Mouse (Mus musculus) heart, postnatal 0 days (tissue): ENCODE results near the gene Dock8. TPM values are rescaled to one million over a fixed set of nuclear protein-coding genes. Genes with fewer than 3 reads are reported as not detected.

ENCODE experiments used
- ATAC-seq: fragments of 200-750 bp; cut with Nextera tagmentation; 2 replicates; pipeline ENCODE4 v1.8.0; 2017; ENCODE audit warnings: low read depth, moderate number of reproducible peaks, moderate library complexity; ENCODE audit not compliant: insufficient read depth
- DNase-seq: peaks from one replicate; pipeline ENCODE4 v3.0.0-alpha.2; 2016; ENCODE audit warnings: low spot score
- H3K27ac ChIP-seq: fragments of 300-500 bp; sonication (generic); 2 replicates; pipeline ENCODE4 v1.5.1; 2014; ENCODE audit warnings: low read depth, mild to moderate bottlenecking
- H3K27me3 ChIP-seq: fragments of 300-500 bp; sonication (generic); 2 replicates; pipeline ENCODE4 v1.6.1; 2014; ENCODE audit warnings: low read length, mixed read lengths; ENCODE audit not compliant: control insufficient read depth, insufficient read depth
- H3K36me3 ChIP-seq: fragments of 300-500 bp; sonication (generic); replicated peaks from 2 replicates; pipeline ENCODE4 v1.6.1; 2014; ENCODE audit warnings: low read length, mixed read lengths; ENCODE audit not compliant: control insufficient read depth, insufficient read depth
- H3K4me1 ChIP-seq: fragments of 300-500 bp; sonication (generic); 2 replicates; pipeline ENCODE4 v1.6.1; 2014; ENCODE audit warnings: antibody characterized with exemption; ENCODE audit not compliant: control insufficient read depth, insufficient read depth
- H3K4me2 ChIP-seq: fragments of 300-500 bp; sonication (generic); 2 replicates; pipeline ENCODE4 v1.6.1; 2014; ENCODE audit warnings: low read depth, mild to moderate bottlenecking, low read length, moderate library complexity
- H3K4me3 ChIP-seq: fragments of 300-500 bp; sonication (generic); 2 replicates; pipeline ENCODE4 v1.5.1; 2014; ENCODE audit warnings: low read depth, low read length
- H3K9ac ChIP-seq: fragments of 300-500 bp; sonication (generic); replicated peaks from 2 replicates; pipeline ENCODE4 v1.6.1; 2014; ENCODE audit warnings: low read depth, low read length, mixed read lengths
- H3K9me3 ChIP-seq: fragments of 300-500 bp; sonication (generic); replicated peaks from 2 replicates; pipeline ENCODE4 v1.6.1; 2016; ENCODE audit warnings: low read length; ENCODE audit not compliant: control insufficient read depth
- CTCF ChIP-seq: IDR thresholded peaks from 2 replicates; pipeline ENCODE4 v1.5.1; 2016; ENCODE audit warnings: antibody characterized with exemption, control low read depth, low read depth
- EP300 ChIP-seq: IDR thresholded peaks from 2 replicates; pipeline ENCODE4 v1.6.1; 2016; ENCODE audit warnings: antibody characterized with exemption, low read depth
- WGBS: fragments of 180-500 bp; shearing (Covaris S2); extraction: QIAGEN DNeasy Blood & Tissue Kit; methylation state at CpG from one replicate; pipeline ENCODE4 v1.1.7; 2014; 5-methylcytosine and 5-hydroxymethylcytosine counted together
- polyA plus RNA-seq: library from polyadenylated mRNA; unstranded; fragments of >200 nt; fragmentation: Nextera tagmentation; extraction: Ambion mirVana; gene quantifications from 2 replicates; pipeline ENCODE4 v1.2.1, GENCODE M21; 2015
- total RNA-seq: library from RNA; depleted of rRNA; stranded (reverse); fragments of >200 nt; gene quantifications from 2 replicates; pipeline ENCODE4 v1.2.3, GENCODE M21; 2014; ENCODE audit warnings: low replicate concordance

Dock8 gene
- total and polyA plus RNA-seq, 2 experiments from 2014 or later: 2.4 to 6.0 TPM

- 0 out of 2 replicates have a peak, but pooled peaks have one; percentile 14 for ATAC-seq
- Histone ChIP-seq H3K4me2 (no peak overlapping the region), H3K4me3 (no peak overlapping the region), H3K36me3 (no peaks in the 10 kb centered on the region), H3K4me1 (peaks cover 8% of the 10 kb centered on the region), H3K9me3 (no peaks in the 10 kb centered on the region), H3K27me3 (peaks cover 4% of the 10 kb centered on the region; the same call in 1 of the 2 replicates), H3K9ac (no peak overlapping the region), H3K27ac (no peak overlapping the region)
- no peak for DNase-seq
- WGBS: 79% methylated on average over 4 of the region's 4 CpGs
- TF ChIP-seq EP300: no peak
- no peak for TF ChIP-seq CTCF
Measured at GRCm38 (mm10) chr19:25230058-25230974, 231.0 kb downstream of the Dock8 start.

- WGBS: 69% methylated on average over 4 of the region's 4 CpGs
- TF ChIP-seq EP300: no peak
- no peak for TF ChIP-seq CTCF
- H3K4me3 ChIP-seq: no peak overlapping the region
- H3K27me3 ChIP-seq: peaks cover 7% of the 10 kb centered on the region; the same call in 1 of the 2 replicates
- no peaks in the 10 kb centered on the region for H3K36me3 ChIP-seq
- H3K4me2 ChIP-seq: no peak overlapping the region
- no peaks in the 10 kb centered on the region for H3K9me3 ChIP-seq
- H3K27ac ChIP-seq: no peak overlapping the region
- ATAC-seq (no peak), DNase-seq (no peak)
- H3K9ac ChIP-seq: no peak overlapping the region
- H3K4me1 ChIP-seq: peaks cover 8% of the 10 kb centered on the region
Measured at GRCm38 (mm10) chr19:25230975-25231334, 231.6 kb downstream of the Dock8 start.

- TF ChIP-seq EP300: no peak
- no peak for TF ChIP-seq CTCF
- Histone ChIP-seq H3K9ac (no peak overlapping the region), H3K36me3 (no peaks in the 10 kb centered on the region), H3K4me1 (peaks cover 8% of the 10 kb centered on the region), H3K27ac (no peak overlapping the region), H3K4me3 (no peak overlapping the region), H3K4me2 (no peak overlapping the region), H3K9me3 (no peaks in the 10 kb centered on the region), H3K27me3 (peaks cover 17% of the 10 kb centered on the region; the same call in 1 of the 2 replicates)
- DNase-seq (no peak), ATAC-seq (no peak)
- 65% methylated on average over 10 of the region's 10 CpGs for WGBS
Measured at GRCm38 (mm10) chr19:25232032-25232431, 232.7 kb downstream of the Dock8 start.

- peak; percentile 83 for ATAC-seq
- under 1% methylated on average over 75 of the region's 76 CpGs for WGBS
- TF ChIP-seq EP300 (no peak), CTCF (0 out of 2 replicates have a peak, but pooled peaks have one; percentile 11)
Measured at GRCm38 (mm10) chr19:25236596-25237491, 237.5 kb downstream of the Dock8 start, which contains the start of gene Kank1. TSS of gene Kank1 (plus strand) at chr19:25236975.

GRCm38 (mm10) chr19:25237492-25238040 is 238.2 kb downstream of the Dock8 start:
- TF ChIP-seq EP300 (no peak), CTCF (peak; percentile 48)
- DNase-seq (peak; percentile 55), ATAC-seq (peak; percentile 70)
- Histone ChIP-seq H3K27me3 (peaks cover 21% of the 10 kb centered on the region; the same call in 1 of the 2 replicates), H3K4me1 (peaks cover 18% of the 10 kb centered on the region), H3K36me3 (no peaks in the 10 kb centered on the region), H3K4me3 (peak overlapping the region; percentile 62), H3K4me2 (peak overlapping the region; percentile 77), H3K9me3 (no peaks in the 10 kb centered on the region), H3K9ac (peak overlapping the region; percentile 61), H3K27ac (peak overlapping the region; percentile 68)
- WGBS: under 1% methylated on average over 35 of the region's 35 CpGs

More at GRCm38 (mm10) chr19:25236596-25237491, 237.5 kb downstream of the Dock8 start, which contains the start of gene Kank1:
- peak within 1 kb of the TSS; percentile 77 for H3K4me2 ChIP-seq
- peak within 1 kb of the TSS; percentile 68 for H3K27ac ChIP-seq
- peaks cover 21% of the 10 kb centered on the region; the same call in 1 of the 2 replicates for H3K27me3 ChIP-seq
- peak within 1 kb of the TSS; percentile 62 for H3K4me3 ChIP-seq
- H3K9ac ChIP-seq: peak within 1 kb of the TSS; percentile 61
- peak; percentile 76 for DNase-seq
- no peaks in the 10 kb centered on the region for H3K36me3 ChIP-seq
- peaks cover 18% of the 10 kb centered on the region for H3K4me1 ChIP-seq
- H3K9me3 ChIP-seq: no peaks in the 10 kb centered on the region
